Mouse (Mus musculus): ENCODE measurements around the gene Acsl5. TPM values are rescaled to one million over a fixed set of nuclear protein-coding genes. Genes with fewer than 3 reads are reported as not detected.

Acsl5 gene
- polyA plus RNA-seq, 1 experiment, result 21.0 TPM

GRCm38 (mm10) chr19:55269051-55269450 lies 17.3 kb downstream of the Acsl5 start:
- TF ChIP-seq GATA1 (IDR thresholded peaks at IDR 0.05; ENCODE audit: borderline replicate concordance, low read length) (no peak), FLI1 (IDR thresholded peaks at IDR 0.05; ENCODE audit: low read length) (no peak)
- no peak overlapping the region for H3K4me3 ChIP-seq (replicated peaks)
- H3K4me1 ChIP-seq, result peaks cover 83% of the 10 kb centered on the region
- H3K36me3 ChIP-seq (replicated peaks; ENCODE audit: low read length), result peaks cover 97% of the 10 kb centered on the region
- H3K9me3 ChIP-seq, result no peaks in the 10 kb centered on the region
- H3K27me3 ChIP-seq (replicated peaks), result no peaks in the 10 kb centered on the region

DNA sequence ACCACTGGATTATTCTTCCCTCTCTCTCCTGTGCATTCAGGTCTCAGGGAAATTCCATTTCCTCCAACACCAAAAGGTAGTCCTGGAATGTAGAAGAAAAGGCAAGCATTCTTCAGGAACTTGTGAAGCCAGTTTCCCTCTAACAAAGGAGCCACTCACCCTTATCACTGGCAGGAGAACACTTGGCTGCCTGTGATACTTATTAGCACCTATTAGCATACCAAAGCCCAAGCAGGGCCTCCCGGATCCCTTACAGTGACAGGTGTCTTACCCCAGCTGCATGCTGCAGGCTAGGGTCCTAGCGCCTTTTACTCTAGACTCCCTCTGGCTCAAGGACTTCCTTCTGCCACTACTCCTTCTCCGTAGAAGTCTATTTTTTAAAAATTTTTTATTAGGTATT lies 19.7 kb downstream of the Acsl5 start:
- peaks cover 97% of the 10 kb centered on the region for H3K36me3 ChIP-seq (replicated peaks; ENCODE audit: low read length)
- no peaks in the 10 kb centered on the region for H3K27me3 ChIP-seq (replicated peaks)
- no peak overlapping the region for H3K4me3 ChIP-seq (replicated peaks)
- TF ChIP-seq GATA1 (IDR thresholded peaks at IDR 0.05; ENCODE audit: borderline replicate concordance, low read length) (no peak), FLI1 (IDR thresholded peaks at IDR 0.05; ENCODE audit: low read length) (no peak)
- H3K9me3 ChIP-seq, result no peaks in the 10 kb centered on the region
- peaks cover 85% of the 10 kb centered on the region for H3K4me1 ChIP-seq

DNA sequence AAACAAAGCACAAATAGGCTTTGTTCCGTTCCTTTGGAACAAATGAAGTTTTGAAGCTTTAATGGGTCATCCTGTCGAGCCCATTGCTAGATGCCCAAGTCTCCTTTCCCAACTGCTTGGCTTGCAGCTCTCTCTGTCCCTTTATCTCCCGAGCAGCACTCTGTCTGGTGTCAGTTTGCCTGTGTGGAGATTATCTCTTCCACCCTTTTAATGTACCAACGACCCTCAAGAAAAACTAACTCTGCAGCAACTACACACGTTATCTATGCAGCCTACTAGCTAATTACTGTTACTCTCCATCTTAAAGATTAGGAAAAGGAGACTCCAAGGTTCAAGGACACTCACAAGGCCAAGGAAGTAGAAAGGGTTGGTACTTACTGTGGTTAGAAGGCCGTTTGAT lies 21.6 kb downstream of the Acsl5 start:
- peaks cover 70% of the 10 kb centered on the region for H3K4me1 ChIP-seq
- H3K4me3 ChIP-seq (replicated peaks), result no peak overlapping the region
- H3K9me3 ChIP-seq, result no peaks in the 10 kb centered on the region
- no peak for TF ChIP-seq GATA1 (IDR thresholded peaks at IDR 0.05; ENCODE audit: borderline replicate concordance, low read length)
- TF ChIP-seq FLI1 (IDR thresholded peaks at IDR 0.05; ENCODE audit: low read length), result no peak
- no peaks in the 10 kb centered on the region for H3K27me3 ChIP-seq (replicated peaks)
- H3K36me3 ChIP-seq (replicated peaks; ENCODE audit: low read length), result peaks cover 96% of the 10 kb centered on the region

DNA sequence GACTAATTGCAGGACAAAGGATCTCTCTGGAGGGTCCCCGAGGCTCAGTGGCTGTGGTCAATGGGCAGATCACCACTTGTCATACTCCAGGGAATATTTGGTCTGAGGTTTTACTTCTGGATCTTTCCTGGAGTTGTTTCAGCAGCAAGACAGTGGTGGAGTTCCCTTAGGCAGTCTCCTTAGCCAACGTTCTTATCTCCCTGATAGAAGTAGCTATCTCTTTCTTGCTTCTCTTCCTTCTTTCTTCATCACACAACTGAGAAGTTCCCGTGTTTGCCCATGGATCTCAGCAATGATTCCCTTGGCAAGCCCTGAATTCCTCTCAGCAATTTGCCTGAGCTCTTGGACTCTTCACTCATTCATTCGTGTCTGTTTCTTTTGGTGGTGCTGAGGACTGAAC lies 24.4 kb downstream of the Acsl5 start:
- TF ChIP-seq GATA1 (IDR thresholded peaks at IDR 0.05; ENCODE audit: borderline replicate concordance, low read length) (no peak), FLI1 (IDR thresholded peaks at IDR 0.05; ENCODE audit: low read length) (no peak)
- Histone ChIP-seq H3K4me1 (peaks cover 42% of the 10 kb centered on the region), H3K36me3 (replicated peaks; ENCODE audit: low read length) (peaks cover 96% of the 10 kb centered on the region)

GRCm38 (mm10) chr19:55276770-55277169 lies 25.0 kb downstream of the Acsl5 start:
- TF ChIP-seq FLI1 (IDR thresholded peaks at IDR 0.05; ENCODE audit: low read length) (no peak), GATA1 (IDR thresholded peaks at IDR 0.05; ENCODE audit: borderline replicate concordance, low read length) (no peak)
- Histone ChIP-seq H3K36me3 (replicated peaks; ENCODE audit: low read length) (peaks cover 97% of the 10 kb centered on the region), H3K4me3 (replicated peaks) (no peak overlapping the region), H3K27me3 (replicated peaks) (no peaks in the 10 kb centered on the region), H3K4me1 (peaks cover 42% of the 10 kb centered on the region), H3K9me3 (no peaks in the 10 kb centered on the region)

More for the DNA sequence above, 24.4 kb downstream of the Acsl5 start:
- Histone ChIP-seq H3K9me3 (no peaks in the 10 kb centered on the region), H3K4me3 (replicated peaks) (no peak overlapping the region), H3K27me3 (replicated peaks) (no peaks in the 10 kb centered on the region)

- Histone ChIP-seq H3K36me3 (replicated peaks; ENCODE audit: low read length) (peaks cover 100% of the 10 kb centered on the region), H3K9me3 (no peaks in the 10 kb centered on the region), H3K4me1 (peaks cover 56% of the 10 kb centered on the region), H3K27me3 (replicated peaks) (no peaks in the 10 kb centered on the region), H3K4me3 (replicated peaks) (no peak overlapping the region)
- TF ChIP-seq GATA1 (IDR thresholded peaks at IDR 0.05; ENCODE audit: borderline replicate concordance, low read length), result no peak; the same call in 2 of the 3 replicates
These were observed 32.4 kb downstream of the Acsl5 start for GRCm38 (mm10) chr19:55284093-55284492.

- peaks cover 75% of the 10 kb centered on the region for H3K4me1 ChIP-seq
- H3K27me3 ChIP-seq (replicated peaks), result no peaks in the 10 kb centered on the region
- no peaks in the 10 kb centered on the region for H3K9me3 ChIP-seq
- peaks cover 100% of the 10 kb centered on the region for H3K36me3 ChIP-seq (replicated peaks; ENCODE audit: low read length)
- TF ChIP-seq FLI1 (IDR thresholded peaks at IDR 0.05; ENCODE audit: low read length), result no peak
- no peak for TF ChIP-seq GATA1 (IDR thresholded peaks at IDR 0.05; ENCODE audit: borderline replicate concordance, low read length)
- no peak overlapping the region for H3K4me3 ChIP-seq (replicated peaks)
These were observed 34.3 kb downstream of the Acsl5 start for GRCm38 (mm10) chr19:55286034-55286433.

GRCm38 (mm10) chr19:55288974-55289373 lies 37.2 kb downstream of the Acsl5 start:
- peaks cover 99% of the 10 kb centered on the region for H3K36me3 ChIP-seq (replicated peaks; ENCODE audit: low read length)
- H3K27me3 ChIP-seq (replicated peaks), result no peaks in the 10 kb centered on the region
- H3K9me3 ChIP-seq, result no peaks in the 10 kb centered on the region
- H3K4me3 ChIP-seq (replicated peaks), result no peak overlapping the region
- peaks cover 90% of the 10 kb centered on the region for H3K4me1 ChIP-seq
- no peak for TF ChIP-seq GATA1 (IDR thresholded peaks at IDR 0.05; ENCODE audit: borderline replicate concordance, low read length)
- no peak for TF ChIP-seq FLI1 (IDR thresholded peaks at IDR 0.05; ENCODE audit: low read length)

DNA sequence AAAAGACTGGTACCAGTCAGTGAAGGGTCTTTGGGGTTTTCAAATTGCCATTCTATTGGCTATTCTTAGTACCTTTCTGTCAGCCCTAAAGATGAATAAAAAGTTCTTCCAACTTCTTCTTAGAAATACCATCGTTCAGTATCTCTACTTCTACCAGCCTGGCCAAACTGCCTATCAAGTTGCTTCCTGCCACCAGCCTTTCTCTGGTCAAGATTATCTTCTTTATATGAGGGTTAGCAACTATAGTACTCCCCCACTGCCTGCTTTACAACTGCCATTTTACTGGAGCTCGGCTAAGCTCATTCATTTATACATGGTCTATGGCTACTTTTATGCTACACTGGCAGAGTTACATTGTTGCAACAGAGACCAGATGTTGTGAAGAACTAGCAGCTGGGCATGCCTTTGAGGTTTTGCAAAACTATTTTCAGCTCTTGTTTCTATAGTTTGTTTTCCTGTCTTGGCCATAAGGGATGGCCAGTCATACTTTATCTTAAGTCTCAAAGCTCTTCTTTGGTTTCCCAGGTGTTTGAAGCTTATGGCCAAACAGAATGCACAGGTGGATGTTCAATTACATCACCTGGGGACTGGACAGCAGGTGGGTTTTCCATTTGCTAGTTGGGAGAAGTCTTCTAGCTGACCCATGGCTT lies 39.0 kb downstream of the Acsl5 start:
- peaks cover 99% of the 10 kb centered on the region for H3K36me3 ChIP-seq (replicated peaks; ENCODE audit: low read length)
- peaks cover 92% of the 10 kb centered on the region for H3K4me1 ChIP-seq

DNA sequence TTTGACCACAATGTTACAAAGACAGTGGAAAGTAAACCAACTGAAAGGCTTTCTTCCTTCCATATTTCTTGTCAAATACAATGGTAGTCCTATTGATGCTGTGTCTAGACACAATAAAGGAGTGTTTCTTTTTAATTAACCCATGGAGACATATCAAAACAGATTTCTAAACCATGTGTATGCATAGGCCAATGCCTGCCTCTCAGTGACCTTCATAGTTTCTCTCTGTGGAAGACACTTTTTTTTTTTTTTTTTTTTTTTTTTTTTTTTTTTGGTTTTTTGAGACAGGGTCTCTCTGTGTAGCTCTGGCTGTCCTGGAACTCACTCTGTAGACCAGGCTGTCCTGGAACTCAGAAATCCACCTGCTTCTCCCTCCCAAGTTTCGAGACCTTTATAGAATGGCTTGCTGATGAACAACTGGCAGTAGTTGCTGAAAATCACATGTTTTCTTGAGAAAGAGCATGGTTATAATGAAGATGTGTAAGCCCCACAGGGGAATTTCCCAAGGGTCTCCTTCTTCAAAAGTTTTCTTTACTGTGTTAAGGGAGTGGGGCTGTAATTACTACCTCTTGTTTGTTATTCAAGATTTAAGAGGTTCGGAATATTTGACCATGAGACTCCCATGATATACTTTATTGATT lies 40.6 kb downstream of the Acsl5 start:
- H3K36me3 ChIP-seq (replicated peaks; ENCODE audit: low read length), result peaks cover 99% of the 10 kb centered on the region
- no peak overlapping the region for H3K4me3 ChIP-seq (replicated peaks)
- H3K9me3 ChIP-seq, result no peaks in the 10 kb centered on the region
- peaks cover 95% of the 10 kb centered on the region for H3K4me1 ChIP-seq
- no peak for TF ChIP-seq GATA1 (IDR thresholded peaks at IDR 0.05; ENCODE audit: borderline replicate concordance, low read length)
- TF ChIP-seq FLI1 (IDR thresholded peaks at IDR 0.05; ENCODE audit: low read length), result no peak
- H3K27me3 ChIP-seq (replicated peaks), result no peaks in the 10 kb centered on the region

More for the DNA sequence above, 39.0 kb downstream of the Acsl5 start:
- no peak for TF ChIP-seq FLI1 (IDR thresholded peaks at IDR 0.05; ENCODE audit: low read length)
- TF ChIP-seq GATA1 (IDR thresholded peaks at IDR 0.05; ENCODE audit: borderline replicate concordance, low read length), result no peak
- Histone ChIP-seq H3K27me3 (replicated peaks) (no peaks in the 10 kb centered on the region), H3K4me3 (replicated peaks) (no peak overlapping the region), H3K9me3 (no peaks in the 10 kb centered on the region)

Measured in megakaryocyte, embryonic 14.5 days (primary cell).